Mouse (Mus musculus) adipocyte (in vitro differentiated cells): ENCODE data around the gene Plin5.

ENCODE experiments used
- DNase-seq: peaks from one replicate; pipeline ENCODE4 v3.0.0-alpha.2; 2016; ENCODE audit warnings: low spot score

Gene Plin5

DNA sequence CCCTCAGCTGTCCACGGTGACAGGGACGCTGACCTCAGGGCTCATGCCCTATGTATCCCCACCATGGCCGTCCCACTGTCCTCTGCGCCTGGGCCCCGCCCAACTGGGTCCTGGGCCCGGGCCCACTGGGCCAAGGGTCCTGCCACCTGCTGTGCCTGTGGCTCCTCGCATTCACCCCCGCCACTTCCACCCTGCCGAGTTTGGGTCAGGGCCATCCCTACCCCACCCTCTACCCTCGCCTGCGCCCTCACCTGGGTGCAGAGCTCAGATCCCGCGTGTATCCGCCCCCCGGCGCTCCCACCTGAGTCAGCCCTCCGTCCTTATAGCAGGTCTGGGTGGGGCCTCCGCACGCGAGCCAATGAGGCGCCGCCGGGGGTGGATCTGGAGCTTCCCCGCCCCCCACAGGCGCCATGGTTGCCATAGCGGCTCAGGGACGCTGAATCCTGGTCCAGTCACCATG lies at the start of gene Plin5:
Gene Plin5, minus strand, starts transcription at position 346 of the 460 bp plus-strand sequence.
- DNase-seq = no peak

DNA sequence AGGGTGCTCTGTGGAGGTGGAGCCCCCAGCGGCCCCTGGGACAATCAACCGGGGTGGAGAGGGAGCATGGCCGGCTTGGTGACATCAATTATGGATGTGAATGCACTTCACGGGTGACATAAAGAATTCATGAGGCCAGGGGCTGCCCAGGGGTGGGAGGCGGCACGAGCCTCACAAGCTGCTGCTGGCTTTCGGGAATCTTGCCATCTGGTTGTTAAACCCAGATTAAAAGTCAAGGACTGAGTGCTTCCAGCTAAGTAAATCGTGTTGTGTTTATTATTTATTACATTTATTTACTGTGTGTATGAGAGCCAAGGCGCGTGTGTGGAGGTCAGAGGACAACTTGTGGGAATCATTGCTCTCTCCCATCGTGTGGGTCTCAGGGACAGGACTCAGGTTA lies 48.3 kb upstream of the Plin5 start:
- DNase-seq = no peak

DNA sequence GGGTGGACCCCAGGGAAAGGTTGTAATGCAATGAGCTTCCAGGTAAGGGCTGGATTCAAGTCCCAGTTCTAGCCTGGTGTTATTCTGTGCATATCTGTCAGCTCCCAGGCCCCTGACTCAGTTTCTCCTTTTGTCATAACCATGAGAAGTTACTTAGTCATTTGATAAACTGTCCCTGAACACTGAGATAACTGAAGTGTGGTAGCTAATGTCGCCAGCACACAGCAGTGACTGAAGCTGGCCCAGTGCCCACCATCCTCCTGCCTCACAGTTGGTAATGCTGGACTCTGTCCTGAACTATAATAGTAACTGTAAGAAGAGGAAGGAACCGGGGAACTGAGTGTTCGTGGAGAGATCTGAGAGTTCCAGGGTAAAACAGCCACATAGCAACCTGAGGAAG lies 47.1 kb upstream of the Plin5 start:
- DNase-seq = no peak

DNA sequence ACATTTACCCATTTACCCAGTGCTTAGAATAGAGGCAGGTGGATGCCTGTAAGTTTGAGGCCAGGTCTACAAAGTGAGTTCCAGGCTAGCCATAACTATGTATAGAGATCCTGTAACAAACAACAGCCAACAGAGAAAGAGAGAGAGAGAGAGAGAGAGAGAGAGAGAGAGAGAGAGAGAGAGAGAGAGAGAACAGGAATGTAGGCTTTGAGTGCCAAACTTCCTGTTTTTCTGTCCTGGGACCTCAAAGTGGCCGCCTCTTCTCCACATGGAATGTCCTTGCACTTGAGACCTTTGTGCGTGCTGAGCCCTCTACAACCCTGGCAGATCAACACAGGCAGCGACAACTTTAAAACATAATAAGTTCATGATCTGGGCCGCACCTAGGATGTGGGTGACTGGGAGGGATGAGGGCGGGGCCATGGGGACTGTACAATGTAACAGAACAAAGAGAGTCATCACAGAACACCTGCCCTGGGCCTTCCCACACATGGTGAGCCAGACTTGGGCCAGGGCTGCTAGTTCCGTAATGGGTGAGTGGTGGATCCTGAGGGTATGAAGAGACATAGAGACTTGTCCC lies 46.2 kb upstream of the Plin5 start:
- no peak for DNase-seq

DNA sequence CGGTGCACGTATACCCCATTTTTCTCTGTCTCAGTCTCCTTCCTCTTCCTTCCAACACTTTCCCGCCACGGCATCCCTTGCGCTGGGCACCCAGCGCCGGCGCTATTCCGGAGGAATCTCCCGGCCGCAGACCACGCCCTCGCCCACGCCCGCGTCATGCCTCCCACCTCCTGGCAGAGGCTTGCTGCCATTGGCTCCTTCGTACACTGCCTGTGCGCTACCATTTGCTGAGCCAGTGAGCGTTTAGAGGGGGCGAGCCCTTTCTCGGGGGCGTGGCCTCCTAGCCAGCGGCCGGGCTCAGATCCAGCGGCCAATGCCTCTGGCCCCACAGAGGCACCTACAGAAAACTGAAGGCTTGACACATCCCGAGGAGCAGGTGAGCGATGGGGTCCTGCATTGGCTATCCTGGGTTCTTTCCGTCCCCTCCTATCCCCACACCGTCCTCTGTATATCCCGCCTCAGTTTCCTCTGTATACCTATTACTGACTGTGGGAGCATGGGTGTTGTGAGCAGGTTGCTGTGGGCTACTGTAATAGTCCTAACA lies 44.9 kb upstream of the Plin5 start, which contains the start of gene Tnfaip8l1:
Gene Tnfaip8l1, plus strand, starts transcription at position 247 of the 544 bp plus-strand sequence.
- peak; percentile 92 for DNase-seq

DNA sequence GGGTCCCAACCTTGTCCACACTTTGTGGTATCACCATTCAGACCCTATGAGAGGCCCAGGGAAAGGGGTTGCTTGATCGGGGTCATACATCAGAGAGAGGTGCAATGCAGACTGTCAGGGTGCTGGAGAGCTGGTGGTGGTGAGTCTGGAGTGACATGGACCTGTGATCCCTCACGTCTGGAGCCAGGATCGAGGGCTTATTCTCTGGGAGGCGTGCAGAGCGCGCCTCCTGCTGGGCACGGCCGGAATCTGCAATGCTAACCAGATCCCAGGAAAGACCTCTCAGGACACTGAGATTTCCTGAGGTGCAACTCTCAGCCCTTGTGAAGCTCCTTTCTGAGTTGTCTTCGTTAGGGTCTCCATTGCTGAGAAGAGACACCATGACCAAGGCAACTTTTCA lies 42.3 kb upstream of the Plin5 start:
- peak; percentile 71 for DNase-seq

DNA sequence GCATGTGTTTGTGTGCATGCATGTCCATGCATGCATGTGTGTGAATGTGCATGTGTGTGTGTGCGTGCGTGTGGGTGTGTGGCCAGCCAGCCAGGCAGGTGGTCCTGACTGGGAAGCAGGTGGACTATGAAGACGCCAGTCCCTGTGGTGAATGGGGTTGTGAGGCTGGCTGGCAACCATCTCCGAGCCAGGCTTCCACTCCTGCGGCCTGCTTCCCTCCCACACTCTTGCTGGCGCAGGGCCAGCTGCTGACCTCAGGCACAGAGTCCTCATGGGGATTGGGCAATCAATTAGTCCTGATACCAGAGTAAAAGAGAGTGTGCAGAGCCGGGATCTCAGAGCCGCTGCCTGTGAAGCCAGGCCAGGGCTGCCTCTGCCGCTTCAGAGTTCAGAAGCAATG lies 36.2 kb upstream of the Plin5 start:
- peak; percentile 92 for DNase-seq

DNA sequence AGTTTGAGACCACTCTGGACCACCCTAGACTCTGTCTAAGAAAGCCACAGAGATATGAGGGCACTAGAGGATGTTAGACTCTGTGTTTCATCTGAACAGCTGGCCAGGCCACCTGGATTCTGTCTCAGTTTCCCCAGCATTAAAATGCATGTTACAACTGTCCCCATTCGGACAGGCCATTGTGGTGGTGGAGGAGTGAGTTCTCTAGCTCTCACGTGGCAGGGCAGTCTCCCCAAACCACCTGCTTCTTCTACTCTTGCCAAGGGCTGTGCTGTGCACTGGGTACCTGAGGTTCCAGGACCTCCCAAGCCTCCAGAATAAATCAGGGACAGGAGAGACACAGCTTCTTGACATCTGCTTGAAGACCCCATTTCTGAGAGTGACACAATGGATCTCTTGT lies 32.5 kb upstream of the Plin5 start:
- DNase-seq = no peak

DNA sequence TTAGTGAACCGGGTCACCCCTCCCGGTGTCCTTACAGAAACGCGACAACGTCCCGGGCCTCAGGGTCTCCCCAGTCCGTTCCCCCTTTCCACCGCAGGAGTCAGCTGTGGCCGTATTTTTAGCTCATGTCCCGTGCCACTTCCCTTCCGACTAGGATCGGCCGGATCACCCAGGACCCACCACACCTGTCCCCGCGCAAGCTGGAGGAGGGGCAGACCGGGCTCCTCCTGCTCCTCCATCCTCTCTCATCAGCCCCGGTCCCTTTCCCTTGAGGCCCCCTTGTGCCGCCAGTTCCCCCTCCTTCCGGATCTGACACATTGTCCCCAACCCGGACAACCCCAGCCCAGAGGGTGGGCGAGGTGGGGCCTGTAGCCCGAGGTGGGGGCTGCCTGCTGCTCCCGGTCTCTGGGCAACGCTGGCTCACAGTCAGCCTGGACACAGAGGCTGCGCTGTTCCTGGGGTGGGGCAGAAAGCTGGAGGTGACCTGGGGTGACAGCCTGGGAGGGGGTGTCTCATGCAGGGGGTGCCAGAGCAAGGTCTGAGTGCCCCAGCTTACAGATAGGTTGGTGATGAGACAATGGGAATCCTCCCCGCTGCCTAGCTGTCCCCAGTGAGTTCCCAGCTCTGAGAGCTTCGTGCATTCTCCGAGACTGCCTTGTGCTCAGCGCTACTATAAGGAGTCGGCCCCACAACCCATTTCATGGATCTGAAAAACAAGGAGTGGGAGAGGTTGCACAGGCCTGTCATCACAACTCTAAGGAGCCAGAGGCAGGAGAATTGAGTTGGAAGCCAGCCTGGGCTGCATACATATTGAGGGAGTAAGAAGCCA lies 31.6 kb upstream of the Plin5 start:
- DNase-seq = no peak

DNA sequence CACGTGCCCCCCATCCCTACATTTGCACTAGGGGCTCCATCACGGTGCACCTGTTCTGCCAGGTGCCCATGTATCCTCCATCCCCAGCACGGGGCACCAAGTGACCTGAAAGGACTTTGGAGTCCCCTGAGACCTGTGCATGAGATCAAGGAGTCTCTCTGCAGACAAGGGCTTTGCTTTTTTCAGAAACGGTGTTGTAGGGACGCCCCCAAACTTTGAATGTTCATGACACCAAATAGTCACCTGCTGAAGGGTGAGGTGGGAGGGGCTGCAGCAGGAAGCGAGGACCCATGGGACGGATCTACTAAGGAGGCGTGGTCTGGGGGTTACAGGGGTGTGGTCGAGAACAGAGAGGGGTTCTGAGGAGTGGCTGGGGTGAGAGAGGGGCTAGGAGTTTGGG lies 30.9 kb upstream of the Plin5 start:
- no peak for DNase-seq

DNA sequence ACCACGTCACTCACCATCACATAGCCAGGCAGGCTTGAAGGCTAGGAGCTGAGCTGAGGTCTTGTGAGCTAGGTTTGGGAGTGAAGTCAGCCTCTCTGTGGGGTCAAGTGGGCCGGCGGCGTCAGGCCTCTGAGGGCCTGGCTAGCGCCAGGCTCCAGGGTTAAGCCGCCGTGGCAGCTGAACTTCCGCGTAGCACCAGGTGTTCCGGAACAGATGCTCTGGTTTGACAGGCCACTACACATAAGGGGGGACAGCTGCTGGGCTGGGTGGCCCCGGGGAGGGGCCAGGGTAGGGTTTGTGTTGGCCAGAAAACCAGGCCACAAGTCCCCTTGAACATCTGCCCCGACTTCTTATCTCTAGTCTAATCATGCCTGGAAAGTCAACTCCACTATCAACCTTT lies 30.0 kb upstream of the Plin5 start:
- no peak for DNase-seq

DNA sequence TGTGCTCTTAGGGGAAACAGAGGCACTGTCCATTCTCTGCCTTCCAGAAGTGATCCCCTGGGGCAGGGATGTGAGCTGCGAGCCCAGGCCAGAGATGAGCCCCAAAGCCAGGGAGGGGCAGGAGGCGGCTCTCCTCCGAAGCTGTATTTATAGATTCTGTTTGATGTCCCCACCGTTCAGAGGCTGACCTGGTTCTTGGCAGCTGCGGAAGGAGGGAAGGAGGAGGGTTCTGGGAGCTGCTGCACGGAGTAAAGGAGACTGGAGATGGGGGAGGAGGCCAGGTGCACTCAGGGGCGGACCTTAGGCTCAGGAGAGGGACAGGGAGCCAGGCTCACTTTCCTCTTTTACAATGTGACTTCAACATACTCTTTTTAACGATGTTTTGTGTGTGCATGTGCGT lies 28.7 kb upstream of the Plin5 start:
- no peak for DNase-seq

DNA sequence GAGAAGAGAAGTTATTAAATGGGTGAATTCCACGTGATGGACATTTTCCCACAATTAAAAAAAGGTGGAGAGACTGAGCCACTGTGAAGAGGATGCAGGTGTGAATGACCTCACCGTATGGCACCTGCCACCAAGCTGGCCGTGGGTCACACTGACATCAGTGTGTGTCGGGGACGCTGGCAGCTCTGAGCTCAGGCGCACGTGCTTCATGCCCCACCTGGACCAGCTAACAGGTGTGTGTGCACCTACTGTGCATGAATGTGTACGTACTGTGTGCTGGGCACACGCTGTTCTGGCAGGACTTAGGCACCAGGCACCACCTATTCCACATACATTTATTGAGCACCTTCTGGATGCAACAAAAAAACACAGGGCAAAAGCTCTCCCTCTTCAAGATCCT lies 27.1 kb upstream of the Plin5 start:
- no peak for DNase-seq

DNA sequence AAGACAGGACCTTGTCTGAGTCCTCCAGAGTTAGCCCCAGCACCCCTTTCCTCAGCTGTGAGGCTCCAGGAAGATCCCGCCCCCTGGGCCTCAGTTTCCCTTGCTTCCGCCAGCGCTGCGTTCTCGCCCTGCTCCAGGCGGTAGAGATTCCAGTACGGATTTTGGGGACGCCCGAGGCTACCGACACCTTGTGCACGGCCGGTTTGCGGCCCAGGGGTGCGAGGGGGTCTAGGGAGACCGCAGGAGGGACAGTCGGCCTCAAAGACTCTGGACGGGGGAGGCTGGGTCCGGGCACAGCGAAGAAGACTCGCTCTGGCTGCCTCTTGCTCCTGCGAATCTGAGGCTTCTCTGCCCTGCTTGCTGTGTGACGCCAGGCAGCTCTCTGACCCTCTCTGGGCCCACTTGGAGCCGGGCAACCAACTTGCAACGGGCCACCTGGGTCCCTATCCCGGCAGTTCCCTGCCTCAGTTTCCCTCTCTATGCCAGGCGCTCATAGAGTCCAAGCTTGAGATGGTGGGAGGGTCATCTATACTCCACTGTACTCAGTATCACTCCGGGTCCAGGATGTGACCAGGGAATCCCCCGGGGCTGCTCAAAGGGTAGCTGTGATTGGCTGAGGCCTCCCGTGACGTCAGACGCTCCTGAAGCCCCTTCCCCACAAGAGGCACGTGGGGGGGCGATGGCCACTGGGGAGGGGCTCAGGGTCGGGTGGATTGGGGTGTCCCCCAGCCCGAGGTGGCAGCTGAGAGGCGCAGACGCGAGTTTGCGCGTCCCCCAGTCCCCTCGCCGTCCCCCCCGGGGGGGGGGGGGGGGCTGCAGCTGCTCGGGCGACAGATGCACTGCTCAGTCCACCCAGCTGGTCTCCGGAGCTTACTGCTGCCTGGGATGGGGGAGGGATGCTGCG lies 24.6 kb upstream of the Plin5 start:
- no peak for DNase-seq

DNA sequence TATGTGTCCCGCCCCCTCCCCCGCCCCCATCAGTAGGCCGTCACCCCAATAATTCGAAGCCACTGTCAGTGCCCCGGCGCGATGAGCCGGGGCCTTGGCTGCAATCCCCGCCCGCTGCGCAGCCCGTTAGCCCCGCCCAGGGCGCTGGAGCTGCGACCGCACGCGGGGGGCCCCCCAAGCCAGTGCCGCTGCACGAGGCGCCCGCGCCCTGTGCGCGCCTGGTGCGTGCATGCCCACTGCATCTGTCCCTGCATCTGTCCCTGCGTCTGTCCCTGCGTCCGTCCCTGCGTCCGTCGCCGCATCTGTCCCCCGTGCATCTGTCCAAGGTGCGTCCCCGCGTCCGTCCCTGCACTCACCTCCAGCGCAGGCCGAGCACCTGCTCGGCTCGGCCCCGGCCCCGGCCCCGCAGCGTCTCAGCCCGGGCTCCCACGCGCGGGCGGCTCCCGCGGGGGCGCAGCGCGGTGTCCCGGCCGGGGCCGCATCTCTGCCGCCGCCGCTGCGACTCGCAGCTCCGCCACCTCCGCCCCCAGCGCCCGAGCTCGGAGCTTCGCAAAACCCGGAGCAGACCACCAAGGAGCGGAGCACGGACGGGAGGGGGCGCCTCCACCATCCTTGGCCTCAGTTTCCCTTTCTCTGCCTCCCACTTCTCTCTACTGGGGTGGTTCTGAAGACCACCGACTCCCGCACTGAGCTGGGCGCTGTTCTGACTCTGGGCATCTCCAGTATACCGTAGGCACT lies 22.6 kb upstream of the Plin5 start, which contains the start of gene Sema6b:
Gene Sema6b, minus strand, starts transcription at position 486 of the 738 bp plus-strand sequence.
- no peak for DNase-seq

DNA sequence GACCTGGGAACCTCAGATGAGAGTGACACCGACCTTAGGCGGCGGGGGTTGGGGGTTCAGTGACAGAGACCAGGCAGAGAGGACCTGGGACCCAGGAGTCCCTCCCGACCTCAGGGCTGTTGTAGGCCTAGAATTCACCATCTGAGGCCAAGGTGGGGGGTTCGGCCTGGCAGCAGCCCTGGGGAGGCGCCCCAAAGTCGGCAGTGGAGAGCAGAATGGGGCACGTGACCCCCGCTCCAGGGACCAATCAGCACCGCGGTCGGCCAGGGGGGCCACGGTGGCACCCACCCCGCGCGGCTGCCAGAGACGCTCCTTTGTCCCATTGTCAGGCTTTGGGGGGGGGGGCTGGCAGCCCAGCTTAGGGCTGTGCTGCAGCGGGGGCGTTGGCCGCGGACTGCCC lies 22.0 kb upstream of the Plin5 start:
- DNase-seq = no peak

DNA sequence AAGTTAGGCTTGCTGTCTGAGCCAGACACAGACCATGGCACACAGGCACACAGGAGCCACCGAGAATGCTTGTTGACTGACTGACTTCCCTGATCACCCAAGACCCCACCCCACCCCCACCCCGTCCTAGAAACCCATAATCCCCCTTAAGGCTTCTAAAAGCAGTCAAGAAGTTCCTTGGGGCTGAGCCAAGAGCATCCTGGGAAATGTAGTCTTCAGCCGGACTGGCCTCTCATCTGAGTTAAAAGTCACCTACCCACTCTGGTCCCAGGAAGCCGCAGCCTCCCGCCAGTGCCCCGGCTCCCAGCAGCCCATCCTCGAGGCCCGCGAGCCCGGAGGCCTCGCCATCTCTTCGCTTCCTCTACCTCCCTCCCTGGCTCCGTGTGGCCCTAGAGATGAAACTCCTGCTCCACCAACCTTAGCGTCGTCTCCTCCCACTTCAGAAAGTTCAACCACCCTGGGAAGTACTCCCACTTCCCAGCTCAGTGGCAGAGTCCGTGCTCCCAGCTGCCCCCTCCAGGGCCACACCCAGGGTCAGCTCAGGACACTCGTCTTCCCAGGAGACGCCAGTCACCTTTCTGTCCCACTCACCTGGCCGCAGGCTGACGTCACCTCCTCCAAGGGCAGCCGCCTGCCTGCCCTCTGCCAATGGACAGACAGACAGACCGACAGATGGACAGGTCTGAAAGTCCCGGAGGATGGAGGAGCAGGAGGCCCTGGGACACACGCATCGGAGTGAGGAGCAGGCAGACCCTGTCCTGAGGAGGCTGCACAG lies 20.6 kb upstream of the Plin5 start:
- DNase-seq = no peak

DNA sequence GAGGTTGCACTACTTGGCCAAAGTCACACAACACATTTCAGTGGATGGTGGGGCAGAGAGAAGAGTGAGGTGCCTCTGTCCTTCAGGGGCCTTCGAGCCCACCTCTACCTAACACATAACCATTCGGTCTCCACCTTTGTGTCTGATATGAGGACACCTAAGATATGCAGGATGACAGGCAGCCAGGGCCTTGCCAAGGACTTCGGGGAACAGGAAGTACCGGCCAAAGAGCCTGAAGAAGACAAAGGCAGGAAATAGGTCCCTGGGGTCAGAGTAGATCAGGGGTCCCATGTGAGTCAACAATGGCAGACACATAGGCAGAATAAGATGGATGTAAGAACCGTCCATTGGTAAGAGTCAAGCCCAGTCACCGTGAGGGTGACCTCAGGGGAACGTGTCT lies 19.2 kb upstream of the Plin5 start:
- DNase-seq = no peak

DNA sequence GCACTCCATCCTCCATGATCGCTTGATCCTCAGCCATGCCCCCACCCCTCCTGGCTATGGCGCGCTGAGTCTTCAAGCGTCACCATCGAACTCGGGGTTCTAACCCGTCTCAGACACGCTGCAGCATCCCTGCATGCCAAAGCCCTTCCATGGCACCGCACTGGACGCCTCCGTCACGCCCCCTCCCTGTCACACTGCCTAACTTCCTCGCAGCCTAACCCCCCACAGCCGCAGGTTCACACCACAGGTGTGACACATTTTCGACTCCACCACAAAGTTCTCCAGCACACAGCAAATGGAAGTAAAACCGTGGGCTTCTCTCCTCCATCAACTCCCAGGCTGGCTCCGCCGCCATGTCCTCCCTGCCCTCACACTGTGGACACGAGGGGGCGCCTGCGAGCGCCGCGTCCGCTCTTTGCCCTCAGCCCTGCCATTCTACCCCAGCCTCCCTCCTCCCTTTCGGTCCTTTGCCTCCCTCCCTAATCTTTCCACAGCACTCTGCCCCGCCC lies 17.1 kb upstream of the Plin5 start:
- peak; percentile 35 for DNase-seq
